Mouse (Mus musculus): ENCODE results near the gene Themis.

Gene Themis

DNA sequence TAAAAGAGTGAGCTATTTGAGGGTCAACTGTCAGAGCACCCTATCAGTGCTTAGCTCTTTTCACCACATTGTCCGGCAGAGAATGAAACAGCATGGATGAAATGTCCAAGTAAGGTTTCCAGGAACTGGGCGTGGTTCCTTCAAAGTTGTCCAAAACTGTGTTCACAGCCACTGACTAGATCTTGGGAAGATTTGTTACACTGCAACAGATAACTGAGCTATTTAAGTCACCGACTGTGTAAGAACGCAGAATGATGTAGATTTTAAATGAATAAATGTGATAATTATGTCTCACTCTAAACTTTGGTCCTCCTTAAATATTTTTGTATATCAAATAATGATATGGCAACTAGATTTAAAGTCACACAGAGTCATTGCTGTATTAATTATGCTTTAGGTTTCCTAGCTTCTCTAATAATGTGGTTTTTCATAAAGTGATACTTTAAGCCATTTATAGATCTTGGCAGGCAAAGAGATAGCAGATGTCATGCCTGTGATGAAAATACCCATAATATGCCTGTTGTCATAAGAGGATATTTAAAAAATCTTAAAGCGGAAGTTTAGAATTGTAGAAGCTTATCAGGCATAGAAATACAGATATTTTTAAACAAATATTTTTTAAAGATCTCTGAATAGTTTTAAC lies 143.9 kb downstream of the Themis start:
- no peak for DNase-seq

DNA sequence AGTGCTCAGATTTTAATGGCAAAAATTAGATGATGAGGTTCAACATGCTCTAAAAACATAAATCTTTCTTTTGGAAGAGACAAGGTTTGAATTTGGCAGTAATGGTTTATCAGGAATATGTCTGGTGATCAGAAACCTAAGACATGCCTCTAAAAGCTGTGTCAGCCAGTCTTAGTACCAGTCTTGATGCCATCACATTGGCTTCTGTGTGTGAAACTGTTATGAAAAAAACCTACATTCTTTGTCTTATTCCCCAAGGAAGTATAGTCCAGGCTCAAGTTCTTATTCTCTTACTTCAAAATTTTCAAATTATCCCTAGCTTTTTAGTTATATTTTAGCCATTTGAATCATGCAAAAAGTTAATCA lies 144.4 kb downstream of the Themis start:
- no peak for DNase-seq

DNA sequence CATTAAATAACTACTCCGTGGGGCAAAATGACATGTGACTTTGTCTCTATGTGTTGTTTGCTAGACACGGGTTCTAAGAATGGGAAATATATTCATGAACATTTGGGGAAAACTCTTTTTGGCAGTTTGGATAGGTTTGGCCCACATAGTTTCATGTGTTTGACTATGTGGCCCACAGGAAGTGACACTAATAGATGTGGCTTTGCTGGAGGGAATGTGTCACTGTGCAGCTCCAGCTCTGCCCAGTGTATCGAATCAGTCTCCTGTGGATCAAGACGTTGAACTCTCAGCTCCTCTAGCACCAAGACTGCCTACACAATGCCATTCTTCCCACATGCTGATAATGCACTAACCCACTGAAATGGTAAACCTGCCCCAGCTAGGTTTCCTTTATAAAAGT lies 148.0 kb downstream of the Themis start:
- DNase-seq: no peak

DNA sequence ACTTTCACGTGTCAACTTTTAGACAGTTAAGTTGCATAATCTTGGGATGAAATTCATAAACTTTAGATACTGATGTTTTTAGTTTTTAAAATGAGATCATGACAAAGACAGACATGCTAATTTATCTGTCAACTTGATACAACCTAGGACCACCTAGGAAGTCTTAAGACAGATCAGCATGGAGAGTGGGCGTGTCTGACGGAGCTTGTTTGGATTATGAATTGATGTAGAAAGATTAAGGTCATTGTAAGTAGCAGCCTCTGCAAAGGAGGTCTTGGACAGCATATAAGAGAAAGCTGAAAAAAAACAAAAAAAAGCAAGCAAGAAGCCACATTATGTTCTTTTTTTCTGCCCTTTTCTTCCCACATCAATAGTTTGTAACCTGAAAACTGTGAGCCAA lies 154.2 kb downstream of the Themis start:
- DNase-seq: no peak

DNA sequence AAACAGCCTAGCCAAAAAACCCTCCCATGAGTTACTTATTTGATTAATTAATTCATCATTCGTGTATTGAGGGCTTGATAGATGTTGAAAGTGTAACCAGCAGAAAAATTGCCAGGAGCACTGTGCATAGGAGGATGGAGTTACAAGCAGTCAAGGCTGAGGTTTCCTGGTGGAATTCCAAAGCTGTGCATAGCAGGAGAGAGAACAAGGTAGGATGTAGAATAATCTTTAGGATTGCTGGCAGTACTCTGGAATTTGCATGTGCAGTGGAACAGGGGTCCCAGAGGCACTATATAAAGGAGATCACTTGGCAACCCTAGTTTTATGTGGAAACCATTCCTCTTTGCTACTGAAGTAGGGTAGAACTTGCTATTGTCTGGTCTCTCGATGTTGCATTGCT lies 174.4 kb downstream of the Themis start:
- DNase-seq: no peak

DNA sequence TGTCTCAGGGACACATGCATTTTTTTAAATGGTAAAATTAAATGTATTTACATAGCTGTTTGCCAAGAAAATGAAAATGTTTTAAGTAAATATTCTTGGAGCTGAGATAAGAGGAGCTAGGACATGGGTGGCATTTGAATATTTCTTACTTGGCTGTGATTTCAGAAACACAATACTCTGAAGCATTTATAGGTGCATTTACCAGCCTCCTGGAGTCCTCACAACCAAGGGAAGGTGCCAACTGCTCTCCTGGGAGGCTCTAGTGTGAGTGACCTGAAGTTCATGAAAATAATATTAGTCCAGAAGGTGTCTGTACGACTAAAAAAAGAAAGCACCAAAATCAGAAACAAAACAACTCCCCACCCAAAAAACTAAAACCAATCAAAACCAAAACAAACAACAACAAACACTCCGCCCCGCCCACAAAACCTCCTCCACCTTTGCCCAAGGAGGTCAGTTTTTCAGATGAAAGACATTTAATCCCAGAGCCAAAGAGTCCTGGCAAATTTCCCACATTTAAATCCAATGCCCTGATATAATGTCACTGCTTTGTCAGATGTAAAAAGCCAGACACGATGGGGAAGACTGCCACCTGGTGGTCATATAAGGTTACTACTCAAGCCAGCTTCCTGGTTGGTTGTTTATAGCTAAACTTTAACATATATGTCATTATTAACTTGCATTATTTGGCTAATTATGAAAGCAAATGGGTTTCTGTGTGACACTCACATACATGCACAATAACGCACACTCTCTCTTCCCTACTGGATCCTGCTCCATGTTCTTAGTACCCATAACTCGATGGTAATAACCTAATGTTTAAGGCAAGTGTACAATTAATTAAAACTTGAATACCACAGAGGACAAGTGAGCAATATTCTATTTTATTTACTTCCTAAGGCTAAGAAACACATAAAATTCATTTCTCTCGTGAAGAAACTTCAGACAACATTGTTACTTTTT lies 175.9 kb downstream of the Themis start:
- peak; percentile 15 for DNase-seq

DNA sequence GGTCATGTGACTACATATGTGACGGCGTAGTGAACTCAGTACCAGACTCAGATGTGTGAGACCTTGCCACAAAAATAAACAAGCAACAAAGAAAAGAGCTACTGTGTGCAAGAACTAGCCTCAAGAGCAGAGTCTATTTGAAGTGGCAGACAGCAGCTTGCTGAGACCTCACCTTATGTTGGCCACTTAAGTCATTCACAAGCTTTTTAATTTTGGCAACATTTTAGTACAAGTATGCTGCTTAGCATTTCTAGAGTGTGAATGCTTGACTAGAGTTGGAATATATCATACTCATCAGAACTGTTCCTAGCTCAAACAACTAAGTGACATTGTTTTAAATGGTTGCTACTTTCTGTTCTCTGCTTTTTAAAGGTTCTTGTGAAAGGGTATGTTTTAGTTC lies 188.0 kb downstream of the Themis start:
- DNase-seq: no peak

DNA sequence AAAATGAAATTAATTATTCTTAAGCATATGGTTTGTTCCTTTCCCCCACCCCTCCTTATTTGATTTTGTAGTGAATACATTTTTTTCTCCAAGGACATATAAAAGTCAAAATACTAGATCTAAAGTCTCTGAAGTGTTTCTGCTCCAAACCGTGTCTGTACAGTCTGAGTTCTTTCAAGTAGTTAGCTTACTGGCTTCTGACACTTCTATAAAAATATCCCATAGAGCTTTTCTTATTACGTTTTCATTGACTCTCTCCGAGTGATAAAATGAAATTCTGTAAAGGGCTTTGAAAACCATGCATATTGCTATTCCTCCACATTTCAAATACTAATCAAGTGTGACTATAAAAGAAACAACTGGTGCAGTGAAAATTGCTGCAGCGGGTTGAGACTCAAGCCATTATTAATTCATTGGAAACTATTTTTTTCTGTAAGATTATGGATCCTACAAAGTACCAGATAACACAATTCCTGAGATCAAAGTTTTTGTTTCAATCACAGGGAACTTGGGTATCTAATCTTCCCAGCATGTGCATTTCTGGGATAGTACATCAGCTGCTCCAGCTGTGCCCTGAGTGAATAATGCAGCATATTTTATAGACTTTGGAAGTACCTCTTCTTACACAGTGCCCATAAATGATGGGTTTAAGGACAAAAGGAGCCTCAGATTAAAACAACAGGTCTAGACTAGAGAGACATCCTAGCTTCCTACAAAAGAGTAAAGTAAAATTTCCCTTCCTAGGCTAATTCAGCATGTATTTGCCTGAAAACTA lies 202.6 kb downstream of the Themis start:
- no peak for DNase-seq

DNA sequence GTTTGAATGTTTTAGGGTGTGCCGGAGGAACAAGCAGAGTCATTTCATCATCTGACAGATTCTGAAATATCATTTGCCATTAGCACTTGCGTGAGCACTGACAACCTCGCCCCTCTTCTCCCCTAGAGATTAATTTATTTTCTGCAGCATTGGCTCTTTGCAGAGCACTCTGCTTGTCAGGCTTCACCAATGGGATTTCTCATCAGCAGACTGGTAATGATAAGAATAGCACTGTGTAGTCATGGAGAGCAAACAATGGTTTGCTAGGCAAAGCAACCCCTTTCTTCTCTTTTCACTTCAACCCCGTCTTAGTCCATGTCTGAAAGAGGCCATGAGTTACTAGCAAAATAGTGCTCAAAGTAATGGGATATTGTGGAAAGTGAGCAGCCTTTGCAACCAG lies 206.4 kb downstream of the Themis start:
- DNase-seq: no peak

DNA sequence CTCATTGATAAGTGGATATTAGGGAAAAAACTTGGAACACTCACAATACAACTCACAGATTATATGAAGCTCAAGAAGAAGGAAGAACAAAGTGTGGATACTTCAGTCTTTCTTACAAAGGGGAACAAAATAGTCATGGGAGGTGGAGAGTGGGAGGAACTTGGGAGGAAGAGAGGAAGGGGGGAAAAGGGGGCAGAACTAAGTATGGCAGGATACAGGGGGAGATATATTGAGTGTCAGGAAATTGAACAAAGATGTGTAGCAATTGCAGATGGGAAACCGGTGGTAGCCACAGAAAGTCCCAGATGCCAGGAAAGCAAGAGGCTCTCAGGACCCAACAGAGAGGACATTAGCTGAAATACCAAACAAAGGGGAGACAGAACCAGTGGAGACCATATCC lies 219.5 kb downstream of the Themis start:
- DNase-seq: no peak

DNA sequence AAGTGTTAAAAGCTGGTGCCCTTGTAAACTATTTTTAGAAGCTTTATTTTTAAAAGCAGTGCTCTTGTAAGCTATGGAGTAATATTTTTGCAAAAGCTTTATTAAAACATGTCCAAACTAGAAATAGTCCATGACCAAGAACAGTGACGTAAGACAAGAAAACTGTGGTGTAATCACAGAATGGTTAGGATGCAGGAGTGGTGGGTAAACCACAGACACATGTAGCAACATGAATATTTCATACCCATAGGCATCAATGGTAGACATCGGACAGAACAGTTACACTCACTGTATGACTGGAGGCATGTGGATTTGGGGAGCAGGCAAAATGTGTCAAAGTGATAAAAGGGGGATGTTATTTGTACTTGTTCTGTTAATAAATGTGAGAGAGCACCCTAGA lies 222.7 kb downstream of the Themis start:
- DNase-seq: no peak

DNA sequence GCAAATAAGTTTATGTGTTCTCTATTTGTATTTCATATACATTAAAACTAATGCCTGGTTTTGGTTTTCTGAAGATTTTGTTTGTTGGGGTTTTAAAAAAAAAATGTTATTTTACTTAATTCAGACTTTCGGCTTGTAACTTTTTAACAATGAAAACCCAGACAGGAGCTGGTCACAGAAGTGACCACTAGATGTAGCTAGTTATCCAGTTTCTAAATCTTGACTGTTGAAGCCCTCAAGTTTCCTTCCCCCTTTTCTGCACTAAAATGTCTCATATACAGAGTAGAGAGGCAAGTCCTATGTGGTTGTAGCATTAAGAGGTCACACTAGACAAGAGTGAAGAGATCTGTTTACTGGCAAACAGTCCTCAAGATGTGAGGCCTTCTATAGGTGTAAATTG lies 230.2 kb downstream of the Themis start:
- DNase-seq: no peak

Measured in cerebellum, adult 11-12 months (tissue).